Mouse (Mus musculus) heart, postnatal 0 days (tissue): ENCODE results near the gene Slc22a21. TPM values are rescaled to one million over a fixed set of nuclear protein-coding genes. Genes with fewer than 3 reads are reported as not detected.

Experiments
- ATAC-seq: fragments of 200-750 bp; cut with Nextera tagmentation; 2 replicates; pipeline ENCODE4 v1.8.0; 2017; ENCODE audit warnings: low read depth, moderate number of reproducible peaks, moderate library complexity; ENCODE audit not compliant: insufficient read depth
- DNase-seq: peaks from one replicate; pipeline ENCODE4 v3.0.0-alpha.2; 2016; ENCODE audit warnings: low spot score
- H3K27ac ChIP-seq: fragments of 300-500 bp; sonication (generic); 2 replicates; pipeline ENCODE4 v1.5.1; 2014; ENCODE audit warnings: low read depth, mild to moderate bottlenecking
- H3K27me3 ChIP-seq: fragments of 300-500 bp; sonication (generic); 2 replicates; pipeline ENCODE4 v1.6.1; 2014; ENCODE audit warnings: low read length, mixed read lengths; ENCODE audit not compliant: control insufficient read depth, insufficient read depth
- H3K36me3 ChIP-seq: fragments of 300-500 bp; sonication (generic); replicated peaks from 2 replicates; pipeline ENCODE4 v1.6.1; 2014; ENCODE audit warnings: low read length, mixed read lengths; ENCODE audit not compliant: control insufficient read depth, insufficient read depth
- H3K4me1 ChIP-seq: fragments of 300-500 bp; sonication (generic); 2 replicates; pipeline ENCODE4 v1.6.1; 2014; ENCODE audit warnings: antibody characterized with exemption; ENCODE audit not compliant: control insufficient read depth, insufficient read depth
- H3K4me2 ChIP-seq: fragments of 300-500 bp; sonication (generic); 2 replicates; pipeline ENCODE4 v1.6.1; 2014; ENCODE audit warnings: low read depth, mild to moderate bottlenecking, low read length, moderate library complexity
- H3K4me3 ChIP-seq: fragments of 300-500 bp; sonication (generic); 2 replicates; pipeline ENCODE4 v1.5.1; 2014; ENCODE audit warnings: low read depth, low read length
- H3K9ac ChIP-seq: fragments of 300-500 bp; sonication (generic); replicated peaks from 2 replicates; pipeline ENCODE4 v1.6.1; 2014; ENCODE audit warnings: low read depth, low read length, mixed read lengths
- H3K9me3 ChIP-seq: fragments of 300-500 bp; sonication (generic); replicated peaks from 2 replicates; pipeline ENCODE4 v1.6.1; 2016; ENCODE audit warnings: low read length; ENCODE audit not compliant: control insufficient read depth
- CTCF ChIP-seq: IDR thresholded peaks from 2 replicates; pipeline ENCODE4 v1.5.1; 2016; ENCODE audit warnings: antibody characterized with exemption, control low read depth, low read depth
- EP300 ChIP-seq: IDR thresholded peaks from 2 replicates; pipeline ENCODE4 v1.6.1; 2016; ENCODE audit warnings: antibody characterized with exemption, low read depth
- WGBS: fragments of 180-500 bp; shearing (Covaris S2); extraction: QIAGEN DNeasy Blood & Tissue Kit; methylation state at CpG from one replicate; pipeline ENCODE4 v1.1.7; 2014; 5-methylcytosine and 5-hydroxymethylcytosine counted together
- polyA plus RNA-seq: library from polyadenylated mRNA; unstranded; fragments of >200 nt; fragmentation: Nextera tagmentation; extraction: Ambion mirVana; gene quantifications from 2 replicates; pipeline ENCODE4 v1.2.1, GENCODE M21; 2015
- total RNA-seq: library from RNA; depleted of rRNA; stranded (reverse); fragments of >200 nt; gene quantifications from 2 replicates; pipeline ENCODE4 v1.2.3, GENCODE M21; 2014; ENCODE audit warnings: low replicate concordance; rRNA removed

Gene Slc22a21
- total and polyA plus RNA-seq, 2 experiments from 2014 or later = 1.5 to 3.2 TPM

- H3K9me3 ChIP-seq = no peaks in the 10 kb centered on the region
- H3K36me3 ChIP-seq = no peaks in the 10 kb centered on the region
- no peak overlapping the region for H3K27ac ChIP-seq
- 49% methylated on average over 1 of the region's 1 CpGs for WGBS
- H3K4me2 ChIP-seq = no peak overlapping the region
- no peak for ATAC-seq
- H3K27me3 ChIP-seq = no peaks in the 10 kb centered on the region
- H3K4me1 ChIP-seq = 0 out of 2 replicates have a peak, but pooled peaks cover 4% of the 10 kb centered on the region
- no peak for DNase-seq
- TF ChIP-seq EP300 (no peak), CTCF (no peak)
- no peak overlapping the region for H3K9ac ChIP-seq
- H3K4me3 ChIP-seq = no peak overlapping the region
Measured at GRCm38 (mm10) chr11:53900991-53901390, 79.1 kb downstream of the Slc22a21 start.

GRCm38 (mm10) chr11:53899981-53900380 is 80.2 kb downstream of the Slc22a21 start:
- TF ChIP-seq EP300 = no peak
- no peak for TF ChIP-seq CTCF

More at GRCm38 (mm10) chr11:53899981-53900380, 80.2 kb downstream of the Slc22a21 start:
- DNase-seq (no peak), ATAC-seq (no peak)
- Histone ChIP-seq H3K4me2 (no peak overlapping the region), H3K9me3 (no peaks in the 10 kb centered on the region), H3K27ac (no peak overlapping the region), H3K9ac (no peak overlapping the region), H3K36me3 (no peaks in the 10 kb centered on the region), H3K4me3 (no peak overlapping the region), H3K4me1 (0 out of 2 replicates have a peak, but pooled peaks cover 4% of the 10 kb centered on the region), H3K27me3 (no peaks in the 10 kb centered on the region)
- WGBS = 87% methylated on average over 6 of the region's 6 CpGs

Other genes starting within 250 kb of the Slc22a21 start
- 4.6 and 9.1 TPM in 2 replicates for gene Irf1, start 210.3 kb downstream of the Slc22a21 start, total RNA-seq
- 9.4 and 9.6 TPM in 2 replicates for gene Irf1, start 210.3 kb downstream of the Slc22a21 start, polyA plus RNA-seq
- not detected in 2 replicates for gene Gm17334, start 207.1 kb downstream of the Slc22a21 start, total RNA-seq
- gene Gm17334, start 207.1 kb downstream of the Slc22a21 start, polyA plus RNA-seq = not detected in 2 replicates
- not detected in 2 replicates for gene Gm12216, start 121.1 kb downstream of the Slc22a21 start, total RNA-seq
- gene Gm12216, start 121.1 kb downstream of the Slc22a21 start, polyA plus RNA-seq = 1.2 and 1.6 TPM in 2 replicates
- gene Slc22a5, start 88.7 kb downstream of the Slc22a21 start, total RNA-seq = 14.5 and 15.6 TPM in 2 replicates
- 13.3 and 14.5 TPM in 2 replicates for gene Slc22a5, start 88.7 kb downstream of the Slc22a21 start, polyA plus RNA-seq
- 2.1 TPM in 2 replicates for gene Slc22a4, start 47.8 kb upstream of the Slc22a21 start, total RNA-seq
- gene Slc22a4, start 47.8 kb upstream of the Slc22a21 start, polyA plus RNA-seq = 0.70 and 0.96 TPM in 2 replicates
- gene Pdlim4, start 88.7 kb upstream of the Slc22a21 start, total RNA-seq = 14.2 and 29.3 TPM in 2 replicates
- gene Pdlim4, start 88.7 kb upstream of the Slc22a21 start, polyA plus RNA-seq = 23.6 and 26.6 TPM in 2 replicates
- 49.0 and 67.2 TPM in 2 replicates for gene P4ha2, start 119.8 kb upstream of the Slc22a21 start, total RNA-seq
- 18.9 and 19.8 TPM in 2 replicates for gene P4ha2, start 119.8 kb upstream of the Slc22a21 start, polyA plus RNA-seq